Mouse (Mus musculus) ovary, postnatal 36 days (tissue): Measurements from ENCODE around the gene Stom.

Source experiments
- DNase-seq: peaks from one replicate; pipeline ENCODE4 v3.0.0; 2022; ENCODE audit warnings: low spot score, mixed read lengths

Stom gene

DNA sequence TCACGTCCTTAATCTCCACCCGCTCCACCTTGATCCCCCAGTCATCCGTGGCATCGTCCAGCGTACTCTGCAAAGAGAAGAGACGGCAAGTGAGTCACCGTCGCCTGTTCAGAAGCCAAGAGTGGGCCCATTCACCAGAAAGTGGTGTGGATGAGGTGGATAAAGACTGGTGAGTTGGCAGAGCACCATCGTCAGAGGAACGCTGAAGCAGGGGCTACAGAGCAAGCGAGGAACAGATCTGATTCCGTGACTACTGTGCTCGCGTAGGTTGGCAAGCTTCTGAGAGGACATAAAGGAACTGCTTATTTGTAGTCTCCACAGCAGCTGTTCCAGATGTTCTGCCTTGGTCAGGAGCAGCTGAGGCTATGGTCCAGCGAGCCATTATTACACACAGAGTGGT is 16.4 kb downstream of the Stom start:
- DNase-seq = no peak

- DNase-seq = no peak
Observed at GRCm38 (mm10) chr2:35318405-35318804, 18.4 kb downstream of the Stom start.

- DNase-seq = no peak
Observed at GRCm38 (mm10) chr2:35317604-35318003, 19.2 kb downstream of the Stom start.

GRCm38 (mm10) chr2:35314300-35314699 is 22.5 kb downstream of the Stom start:
- no peak for DNase-seq

DNA sequence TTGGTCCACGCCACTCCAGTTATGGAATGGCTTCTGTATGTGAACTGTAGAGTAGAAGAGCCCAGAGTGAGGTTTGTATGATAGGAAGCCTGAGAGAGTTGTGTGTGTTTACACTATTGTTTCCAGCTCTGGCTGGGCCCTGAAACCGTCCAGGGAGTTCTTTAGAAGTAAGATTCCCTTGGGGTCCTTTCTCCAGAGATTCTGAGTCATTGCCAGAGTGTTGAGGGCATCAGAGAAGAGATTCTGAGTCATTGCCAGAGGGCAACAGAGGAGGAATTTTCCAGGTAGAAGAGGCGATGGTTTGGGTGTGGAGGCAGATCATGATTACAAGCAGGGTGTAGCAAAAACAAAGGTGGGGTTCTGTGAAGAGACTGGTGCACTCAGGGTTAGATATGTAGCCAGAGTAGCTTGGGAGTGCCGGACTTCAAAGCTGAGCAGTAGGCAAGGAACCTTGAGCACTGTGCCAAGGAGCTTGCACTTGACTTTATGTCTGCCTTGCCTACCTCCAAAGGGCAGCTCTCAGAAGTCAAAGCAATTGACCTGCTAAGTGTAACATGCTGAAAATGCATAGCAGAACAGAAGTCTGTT is 26.8 kb downstream of the Stom start:
- no peak for DNase-seq

- DNase-seq = no peak
Observed at GRCm38 (mm10) chr2:35308166-35308565, 28.6 kb downstream of the Stom start.

- DNase-seq = no peak
Observed at GRCm38 (mm10) chr2:35302049-35302885, 34.5 kb downstream of the Stom start.

GRCm38 (mm10) chr2:35299437-35299836 is 37.3 kb downstream of the Stom start:
- DNase-seq = no peak

DNA sequence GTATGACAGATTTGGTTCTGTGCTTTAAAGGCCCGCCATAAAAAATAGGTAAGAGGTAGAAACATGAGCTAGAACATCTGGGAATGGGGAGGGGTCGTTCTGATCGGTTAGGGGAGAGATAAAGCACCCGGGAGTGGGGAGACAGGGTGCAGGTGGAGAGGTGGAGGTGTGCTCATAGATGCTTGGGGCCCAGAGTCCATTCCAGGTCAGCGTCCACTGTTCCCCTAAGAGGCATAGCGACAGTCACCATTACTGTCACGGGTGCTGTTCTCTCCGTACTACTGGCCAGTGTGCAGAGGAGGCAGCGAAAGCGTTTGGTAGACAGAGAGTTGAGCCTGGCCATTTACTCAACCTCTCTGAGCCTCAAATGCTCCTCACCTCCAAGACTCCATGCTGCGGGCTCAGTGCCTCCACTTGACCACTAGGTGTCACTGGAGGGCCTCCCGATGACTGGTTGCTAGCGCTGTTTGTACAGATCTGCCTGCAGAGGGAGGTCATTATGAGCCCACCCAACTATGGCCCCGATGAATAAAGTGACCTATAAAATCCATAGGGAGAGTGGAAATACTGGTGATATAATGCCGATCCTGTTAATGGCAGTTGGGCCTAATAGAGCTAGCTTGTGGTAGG is 39.0 kb downstream of the Stom start:
- DNase-seq = peak; percentile 73

DNA sequence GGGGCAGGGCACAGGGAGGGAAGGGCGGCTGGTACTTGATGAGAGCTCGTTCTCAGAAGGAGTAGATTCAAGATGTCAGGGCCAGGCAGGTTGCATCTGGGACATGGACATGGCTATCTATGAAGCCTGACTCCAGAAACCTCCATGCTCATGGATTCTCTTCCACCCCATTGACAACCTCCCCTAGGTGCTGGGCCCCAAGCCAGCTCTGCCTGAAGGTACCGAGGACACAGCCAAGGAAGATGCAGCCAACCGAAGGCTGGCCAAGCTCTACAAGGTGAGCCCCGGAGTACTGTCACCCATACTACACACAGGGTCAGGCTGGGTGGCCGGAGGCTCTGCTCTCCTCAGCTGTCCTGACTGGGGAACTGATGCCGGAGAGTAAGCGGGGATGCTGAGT is 43.5 kb downstream of the Stom start:
- no peak for DNase-seq

DNA sequence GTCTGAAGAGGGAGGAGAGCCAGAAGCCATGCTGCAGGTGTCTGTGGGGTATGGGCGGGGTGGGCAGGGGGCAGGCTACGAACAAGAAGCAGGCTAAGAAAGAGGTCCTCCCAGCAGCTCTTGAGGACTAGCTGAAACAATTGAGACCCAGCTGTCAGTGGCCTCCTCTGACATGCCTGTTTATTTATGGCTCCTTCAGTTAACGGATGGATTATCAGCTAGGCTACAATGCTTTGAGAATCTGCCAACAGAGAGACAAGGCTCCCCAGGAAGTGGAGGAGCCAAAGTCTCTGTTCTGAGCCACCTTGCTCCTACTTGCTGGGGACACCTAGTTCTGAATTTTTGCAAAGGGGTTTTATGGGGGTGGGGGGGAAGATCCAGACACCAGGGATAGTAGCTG is 44.1 kb downstream of the Stom start:
- no peak for DNase-seq

DNA sequence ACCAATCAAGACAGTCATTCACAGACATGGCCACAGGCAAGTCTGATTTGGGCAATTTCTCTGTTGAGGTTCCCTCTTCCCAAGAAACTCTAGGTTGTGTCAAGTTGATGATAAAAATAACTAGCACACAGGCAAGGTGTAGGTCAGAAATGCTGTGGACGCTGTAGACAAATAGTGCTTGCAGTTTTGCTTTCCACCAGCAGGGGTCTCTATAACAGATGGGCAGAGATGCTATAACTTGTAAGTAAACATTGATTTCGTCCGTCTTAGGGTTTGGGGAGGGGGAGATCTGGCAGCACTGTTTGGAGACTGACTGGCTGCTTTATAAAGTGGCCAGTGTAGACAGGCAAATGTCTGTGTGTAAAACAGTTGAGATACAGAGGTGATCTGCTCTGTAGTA is 44.9 kb downstream of the Stom start:
- no peak for DNase-seq

DNA sequence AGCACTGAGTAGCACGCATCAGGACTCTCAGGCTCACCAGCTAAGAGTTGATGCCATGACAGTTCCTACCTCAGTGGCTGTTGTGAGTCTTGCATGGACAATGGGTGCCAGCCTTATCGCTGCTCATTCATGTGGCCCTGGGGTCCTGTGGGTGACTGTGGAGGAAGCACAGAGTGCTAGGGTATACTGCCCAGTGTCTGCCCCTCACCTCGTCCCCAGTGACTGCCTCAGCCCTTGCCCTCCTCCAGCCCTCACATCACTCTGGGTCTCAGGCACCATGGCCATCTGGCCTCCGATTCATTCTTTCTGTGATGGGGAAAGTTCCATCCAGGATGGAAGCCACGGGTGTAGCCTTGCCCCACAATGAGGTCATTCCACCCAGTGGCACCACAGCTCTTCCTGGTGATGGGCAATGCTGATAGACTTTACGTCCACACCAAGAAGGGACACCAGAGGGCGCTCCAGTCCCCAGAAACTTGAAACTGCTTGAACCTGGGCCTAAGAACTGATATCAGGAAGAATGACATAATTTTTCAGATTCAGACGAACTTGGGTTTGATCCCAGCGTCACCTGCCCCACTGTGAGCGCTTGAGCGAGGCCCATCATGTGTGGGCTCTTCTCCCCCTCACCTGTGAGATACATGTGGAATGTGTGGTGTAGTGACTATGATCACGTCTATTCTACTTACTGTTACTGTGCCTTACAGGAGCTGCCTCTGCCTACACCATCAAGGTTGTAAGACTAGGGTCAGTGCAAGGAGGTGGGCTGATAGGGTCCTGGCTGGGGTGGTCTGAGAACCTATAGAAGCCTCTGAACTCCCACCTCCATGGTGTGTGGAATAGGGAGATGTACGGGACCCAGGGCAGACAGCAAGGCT is 47.8 kb downstream of the Stom start:
- peak; percentile 73 for DNase-seq

DNA sequence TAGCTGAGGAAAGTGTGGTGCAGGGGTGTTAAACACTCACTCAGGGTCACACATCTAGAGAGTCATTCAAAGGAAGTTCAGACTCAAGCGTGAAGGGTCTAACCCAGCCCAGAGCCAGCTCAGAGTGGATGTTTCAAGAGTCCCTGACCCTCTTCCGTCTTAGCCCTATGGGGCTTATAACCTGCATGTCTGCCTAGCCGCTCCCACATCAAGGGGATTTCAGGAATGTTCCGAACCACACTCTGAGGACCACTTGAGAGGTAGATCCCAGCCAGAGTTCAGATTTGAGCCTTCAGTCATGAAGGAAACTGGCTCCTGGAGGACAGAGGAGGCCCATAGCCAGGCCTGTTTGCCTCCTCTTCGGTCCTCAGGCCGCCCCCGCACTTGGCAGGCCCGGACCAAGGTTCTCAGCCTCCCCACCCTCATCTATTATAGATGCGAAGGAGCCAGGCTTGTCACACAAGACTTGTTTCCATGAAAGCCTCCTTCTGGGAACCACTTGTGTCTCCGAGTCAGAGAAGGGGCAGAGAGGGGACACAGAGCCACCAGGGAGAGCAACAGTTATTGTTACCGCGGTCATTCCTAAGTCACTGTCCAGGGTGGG is 49.7 kb downstream of the Stom start:
- DNase-seq = no peak

DNA sequence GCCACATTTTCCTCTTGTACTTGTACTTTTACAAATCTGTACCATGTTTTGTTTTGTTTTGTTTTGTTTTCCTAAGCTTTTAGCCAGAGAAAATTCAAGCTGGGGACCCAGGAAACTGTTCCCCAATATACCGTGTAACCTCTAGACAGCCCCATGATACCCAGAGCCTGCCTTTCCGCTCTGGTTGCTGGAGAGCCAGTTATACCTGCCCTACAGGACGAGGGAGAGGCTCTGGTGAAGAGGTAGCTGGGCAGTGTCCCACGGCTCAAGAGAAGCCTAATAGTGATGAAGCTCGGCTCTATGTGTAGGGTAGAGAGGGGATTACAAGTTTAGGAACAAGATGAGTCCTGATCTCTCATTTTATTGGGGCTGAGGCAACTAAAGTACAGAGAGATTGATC is 51.6 kb downstream of the Stom start:
- no peak for DNase-seq

- DNase-seq = no peak
Observed at GRCm38 (mm10) chr2:35283997-35284396, 52.8 kb downstream of the Stom start.

DNA sequence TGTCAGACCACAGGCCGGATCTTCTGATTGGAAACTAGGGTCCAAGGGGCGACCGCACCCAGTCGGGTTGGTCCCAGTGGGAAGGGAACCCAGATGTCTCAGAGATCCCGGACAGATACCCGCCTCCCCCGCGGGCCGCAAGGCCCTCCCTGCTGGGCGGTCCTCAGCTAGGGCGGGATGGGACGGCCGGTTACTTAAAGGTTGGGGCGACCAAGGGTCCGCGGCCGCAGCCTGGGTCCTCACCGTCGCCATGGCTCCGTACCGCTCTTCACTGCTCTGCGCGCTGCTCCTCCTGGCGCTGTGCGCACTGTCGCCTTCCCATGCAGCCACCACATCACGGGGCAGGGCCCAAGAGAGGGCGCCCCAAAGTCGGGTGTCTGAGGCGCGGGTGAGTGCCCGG is 54.6 kb downstream of the Stom start:
- DNase-seq = peak; percentile 61

DNA sequence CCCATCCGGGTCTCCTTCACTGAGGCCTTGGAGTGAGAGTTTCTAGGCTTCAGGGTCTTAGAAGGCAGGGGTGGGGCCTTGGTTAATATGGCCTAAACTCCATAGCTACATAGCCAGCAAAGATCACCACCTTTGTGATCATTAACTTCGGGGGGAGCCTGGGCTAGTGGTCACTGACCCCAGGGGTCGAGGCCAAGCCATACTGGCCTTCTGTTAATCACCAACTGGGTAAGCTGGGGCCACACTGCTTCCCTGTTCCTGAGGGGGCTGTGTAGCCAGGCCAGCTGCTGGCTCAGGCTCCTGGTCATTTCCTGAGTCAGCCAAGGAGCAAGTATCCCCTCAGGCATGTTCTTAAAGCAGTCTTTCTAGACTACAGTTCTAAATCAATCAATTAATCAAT is 56.8 kb downstream of the Stom start:
- no peak for DNase-seq

GRCm38 (mm10) chr2:35278371-35279210 is 58.2 kb downstream of the Stom start:
- no peak for DNase-seq

- DNase-seq = peak; percentile 61
Observed at GRCm38 (mm10) chr2:35277686-35278085, 59.1 kb downstream of the Stom start.

DNA sequence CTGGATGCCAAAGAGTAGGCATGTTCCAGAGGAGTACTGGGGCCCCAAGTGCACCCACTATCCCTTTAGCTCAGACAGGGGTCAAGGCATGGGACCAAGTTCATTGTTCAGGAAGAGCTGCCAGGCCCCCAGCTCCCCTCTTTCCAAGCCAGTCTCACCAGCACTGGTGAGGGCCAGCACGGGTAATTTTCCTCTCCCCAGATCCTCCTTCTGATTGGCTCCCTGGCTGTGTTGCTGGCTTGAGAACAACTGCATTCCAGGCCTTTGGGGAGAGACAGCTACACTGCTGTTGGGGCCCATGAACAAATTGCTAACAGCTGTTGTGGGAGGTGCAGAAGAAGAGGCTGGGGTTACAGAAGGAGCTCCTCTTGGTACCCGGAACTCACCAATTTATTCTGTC is 63.2 kb downstream of the Stom start:
- peak; percentile 52 for DNase-seq
